Mouse (Mus musculus) B cell, adult 2 months (primary cell): ENCODE results near the gene Xrcc4.
"Not testable (repeated sequence)": the region's sequence is repeated elsewhere in the genome, so short reads cannot be mapped to it uniquely, and the experiment has no call there.

Experiments used
- DNase-seq, 2 experiments: peaks; one replicate each; pipeline ENCODE4 v3.0.0; 2022

Gene Xrcc4

DNA sequence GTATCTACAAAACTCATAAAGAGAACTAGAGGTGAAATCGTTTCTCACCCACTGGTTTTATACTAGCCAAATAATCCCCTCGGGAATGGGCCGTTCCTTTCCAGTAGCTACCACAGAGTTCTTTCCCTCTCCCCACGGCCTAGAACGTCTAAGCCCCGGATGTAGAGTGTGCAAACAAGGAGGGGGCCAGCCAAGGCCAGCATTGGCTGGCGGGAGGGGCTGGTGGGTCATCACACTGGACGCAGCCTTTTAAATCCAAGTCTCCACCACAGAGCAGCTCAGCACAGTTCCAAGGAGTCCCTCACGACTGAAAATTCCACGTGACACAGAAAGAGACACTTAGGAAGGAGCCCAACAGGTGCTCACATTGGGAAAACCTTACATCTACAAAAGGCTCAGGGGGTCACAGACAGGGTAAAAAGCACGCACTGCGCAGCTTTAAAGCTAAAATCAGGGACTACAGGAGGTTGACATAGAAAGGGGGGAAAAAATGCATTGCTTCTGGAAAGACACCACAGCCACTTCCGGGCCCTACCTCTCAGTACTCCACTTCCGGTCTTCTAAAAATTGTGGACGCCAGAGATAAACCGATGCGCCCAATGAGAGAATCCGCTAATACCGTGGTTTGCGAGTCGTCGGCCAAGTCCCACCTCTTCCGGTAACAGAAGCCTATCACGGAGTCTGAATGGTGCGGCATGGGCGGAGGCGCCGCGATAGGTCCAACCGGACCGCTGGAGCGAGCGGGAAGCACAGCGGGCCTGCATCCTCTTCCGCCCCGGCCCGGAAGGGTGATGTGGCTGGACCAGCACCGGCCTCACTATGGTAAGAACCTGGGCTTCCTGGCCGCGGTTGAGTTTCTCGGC, at the start of gene Xrcc4, which contains the start of gene Tmem167:
Gene Xrcc4, minus strand, starts transcription at position 647 of the 863 bp plus-strand sequence.
Gene Tmem167, plus strand, starts transcription at position 162 of the 863 bp plus-strand sequence.
- DNase-seq = peak; percentile 91 to 92

DNA sequence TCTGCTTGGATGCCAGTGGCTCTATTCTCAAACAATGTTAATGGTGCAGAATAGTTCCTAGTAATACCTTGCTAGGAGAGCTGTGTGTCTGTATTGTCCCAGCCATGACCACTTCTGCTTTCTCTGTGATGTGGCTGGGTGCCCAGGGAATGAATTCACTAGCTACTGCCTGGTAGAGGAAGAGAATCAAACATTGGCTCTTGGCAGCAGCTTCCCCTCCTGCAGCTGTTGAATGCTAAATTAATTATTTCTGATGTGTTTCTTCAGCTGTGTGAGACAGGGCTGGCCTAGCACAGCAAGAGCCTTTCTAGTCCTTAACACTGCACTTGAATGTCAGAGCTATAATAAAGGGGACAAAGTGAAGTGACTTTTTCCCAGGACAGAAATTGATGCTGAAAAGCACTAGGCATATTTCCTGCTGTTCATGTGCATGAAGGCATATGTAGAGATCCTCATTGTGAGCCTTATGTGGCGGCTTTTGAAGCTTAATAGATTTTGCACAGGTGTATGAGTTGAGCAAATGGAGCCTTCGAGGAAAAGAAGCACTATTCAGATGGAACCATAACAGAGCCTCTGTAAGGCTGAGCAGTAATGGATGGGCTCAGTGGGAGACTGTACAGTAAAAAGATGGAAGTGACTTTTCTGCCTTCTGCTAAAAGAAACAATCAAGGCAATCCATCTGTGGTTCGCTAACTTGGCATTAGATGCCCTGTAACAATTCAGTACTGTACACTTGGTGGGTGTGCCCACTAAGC, 46.9 kb upstream of the Xrcc4 start:
- DNase-seq = no peak

DNA sequence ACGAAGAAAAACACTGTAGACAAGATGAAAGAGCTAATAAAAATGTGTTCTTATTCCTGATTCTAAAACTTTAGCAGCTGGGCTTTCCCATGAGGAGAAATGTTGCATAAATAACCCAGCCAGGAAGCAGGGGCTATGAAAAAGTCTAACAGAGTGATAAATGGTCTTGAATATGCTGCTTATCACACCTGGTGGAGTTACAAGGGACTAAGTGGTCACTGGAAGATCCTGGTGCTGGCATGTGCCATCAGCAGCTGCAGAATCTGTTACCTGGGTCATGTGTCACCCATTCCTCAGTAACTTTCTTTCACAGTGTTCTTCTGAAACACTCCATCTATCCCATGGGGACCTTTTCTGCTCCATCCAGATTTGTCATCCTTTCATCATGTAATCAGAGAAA, 22.3 kb upstream of the Xrcc4 start:
- no peak for DNase-seq

DNA sequence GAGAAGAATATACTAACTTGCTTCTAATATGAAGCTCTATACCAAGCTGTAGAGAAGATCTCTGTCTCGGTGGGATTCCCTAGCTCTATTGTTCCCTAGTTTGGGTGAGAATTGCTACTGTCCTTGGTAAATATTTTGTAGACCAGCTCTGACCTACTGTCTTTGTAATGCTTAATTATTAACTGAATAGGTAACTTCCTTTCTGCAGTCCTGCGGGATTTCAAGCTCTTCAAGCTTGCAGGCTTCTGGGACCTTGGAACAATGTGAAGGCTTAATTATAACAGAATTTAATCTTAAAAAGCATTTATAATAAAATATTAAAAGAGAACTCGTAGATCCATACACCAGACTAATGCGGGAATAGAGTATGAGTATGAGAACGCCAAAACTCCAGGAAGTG, 19.3 kb upstream of the Xrcc4 start:
- DNase-seq = not testable (repeated sequence)

DNA sequence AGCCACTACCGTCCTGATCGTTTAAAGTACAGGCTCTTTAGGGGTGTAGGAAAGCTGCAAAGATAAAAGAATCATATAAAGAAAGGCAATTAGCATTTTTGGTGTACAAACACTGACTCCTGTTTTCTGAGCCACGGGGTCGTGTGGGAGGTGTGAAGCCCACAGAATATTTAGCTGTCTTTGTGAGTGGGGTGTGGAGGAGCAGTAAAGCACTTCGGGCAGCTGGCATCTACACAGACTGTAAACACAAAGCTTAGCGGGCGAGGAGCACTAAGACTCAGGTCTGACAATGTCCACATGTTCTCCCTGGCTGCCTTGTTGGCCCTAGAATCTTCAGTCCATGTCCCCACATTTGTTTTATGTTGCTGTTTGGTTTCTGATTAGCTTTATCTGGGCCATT, 16.7 kb upstream of the Xrcc4 start:
- DNase-seq = no peak

DNA sequence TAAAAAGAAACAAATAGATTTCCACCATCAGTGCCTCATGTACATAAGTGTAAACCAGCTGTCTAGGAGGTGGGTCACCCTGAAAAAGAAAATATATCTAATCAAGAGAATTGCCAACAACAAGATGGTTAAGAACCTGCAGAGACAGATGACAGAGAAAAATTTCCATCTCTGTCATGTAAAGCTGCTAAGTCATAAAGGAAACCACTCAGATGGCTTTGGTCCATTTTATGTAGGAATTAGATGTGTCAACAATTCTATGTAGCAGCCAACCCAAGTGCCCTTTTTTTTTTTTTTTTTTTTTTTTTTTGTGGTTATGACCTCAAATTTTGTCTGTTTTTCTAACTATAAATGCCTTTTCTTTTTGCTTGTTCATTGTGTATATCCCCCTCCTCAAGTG, 12.1 kb upstream of the Xrcc4 start:
- no peak for DNase-seq

DNA sequence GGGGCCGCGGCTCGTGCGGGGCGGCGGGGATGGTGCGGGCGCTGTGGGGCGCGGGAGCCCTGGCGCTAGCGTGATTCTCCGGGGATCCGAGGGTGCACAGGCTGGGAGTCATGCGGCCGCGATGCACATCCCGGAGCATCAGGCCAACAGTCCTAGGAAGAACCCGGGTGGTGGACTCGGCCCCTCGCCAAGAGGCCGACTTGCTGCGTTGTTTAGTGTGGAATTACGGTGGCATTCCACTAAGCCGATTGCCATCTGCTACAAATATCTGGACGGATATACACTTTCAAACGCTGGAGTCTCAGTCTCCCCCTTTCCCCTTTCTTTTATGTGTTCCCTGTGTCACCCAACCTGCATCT, 396 bp upstream of the Xrcc4 start:
- DNase-seq = no peak

DNA sequence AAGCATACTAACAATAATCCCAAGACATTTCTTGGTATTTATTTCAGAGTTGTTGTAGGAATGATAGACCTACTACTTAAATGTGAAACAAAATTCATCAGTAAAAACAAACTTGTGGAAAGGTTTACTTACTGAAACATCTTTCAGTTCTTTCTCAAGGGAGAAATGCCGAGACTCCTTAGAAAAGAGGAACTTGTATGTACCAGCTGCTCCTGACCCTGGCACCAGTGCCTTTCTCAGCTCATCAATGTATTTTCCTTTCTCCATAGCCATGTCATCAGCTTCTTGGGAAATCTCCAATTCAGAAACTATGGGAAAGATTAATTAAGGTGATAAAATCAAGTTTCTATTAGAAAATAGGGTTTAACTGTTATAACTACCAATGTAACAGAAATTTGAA, 27.5 kb downstream of the Xrcc4 start:
- no peak for DNase-seq

DNA sequence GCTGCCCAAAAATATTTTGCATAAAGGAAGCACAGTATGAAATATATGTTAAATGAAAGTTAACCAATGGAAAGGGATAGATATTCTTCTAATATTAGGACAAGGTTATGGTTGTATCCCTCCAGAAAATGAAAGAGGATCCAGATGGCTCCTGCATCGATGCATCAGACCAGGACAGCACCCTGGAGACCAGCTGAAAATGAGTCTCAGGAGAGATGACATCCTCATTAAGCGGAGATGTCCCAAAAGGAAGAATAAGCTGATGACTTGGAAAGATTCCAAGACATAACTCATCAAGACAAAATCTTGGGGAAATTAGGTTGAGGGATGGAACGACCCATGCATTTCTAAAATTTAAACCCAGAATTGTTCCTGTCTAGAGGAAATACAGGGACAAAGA, 37.0 kb downstream of the Xrcc4 start:
- DNase-seq = no peak

DNA sequence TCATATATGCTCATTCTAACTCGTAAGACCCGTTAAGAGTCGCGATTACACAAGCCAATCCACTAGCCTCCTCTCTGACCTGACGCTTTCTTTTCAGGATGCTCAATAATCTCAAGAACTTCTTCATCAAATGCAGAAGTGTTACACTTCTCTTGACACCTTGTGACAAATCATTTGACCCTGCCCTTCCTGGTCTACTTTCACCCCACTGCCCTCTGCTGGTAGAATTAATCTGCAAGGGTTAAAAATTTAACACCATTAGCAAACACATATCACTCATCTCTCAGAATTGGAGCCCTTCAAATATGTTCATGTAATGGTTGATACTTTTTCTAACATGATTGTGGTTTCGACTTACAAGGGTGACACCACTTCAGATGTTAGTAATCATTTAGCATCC, 37.7 kb downstream of the Xrcc4 start:
- peak; percentile 26 to 36 for DNase-seq

DNA sequence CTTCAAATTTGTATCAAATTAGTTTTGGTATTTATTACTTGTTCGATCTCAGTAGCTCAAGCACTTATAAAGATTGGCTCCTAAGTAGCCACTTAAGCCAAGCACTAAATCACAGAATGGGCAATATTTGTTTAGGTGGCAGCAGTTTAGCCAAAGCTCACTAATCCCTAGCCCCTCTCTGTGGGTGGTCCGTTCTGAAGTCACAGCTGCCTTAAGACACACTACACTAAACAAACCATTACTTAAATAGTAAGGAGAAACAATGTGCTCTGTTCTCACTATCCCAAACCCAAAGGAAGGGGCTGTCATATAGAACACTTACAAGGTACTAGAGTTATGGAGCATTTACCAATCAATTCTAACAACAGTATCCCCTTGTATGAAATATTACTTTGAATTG, 49.8 kb downstream of the Xrcc4 start:
- no peak for DNase-seq

DNA sequence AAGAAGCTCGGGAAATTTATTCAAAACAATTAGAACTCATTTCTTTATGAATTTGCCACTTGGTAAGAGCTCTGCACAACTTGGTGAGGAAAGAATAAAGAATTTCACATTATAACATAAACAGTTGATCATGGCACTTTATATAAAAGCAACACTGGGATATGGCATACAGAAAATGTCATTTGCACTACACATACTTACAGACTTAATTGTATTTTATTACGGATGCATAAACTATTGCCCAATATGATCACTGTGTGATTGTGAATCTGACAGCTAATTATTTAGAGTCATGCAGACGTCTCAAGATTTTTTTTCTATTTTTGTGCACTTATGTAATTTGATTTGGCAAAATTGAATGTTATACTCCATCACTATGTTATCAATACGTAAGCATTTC, 56.4 kb downstream of the Xrcc4 start:
- DNase-seq = no peak

DNA sequence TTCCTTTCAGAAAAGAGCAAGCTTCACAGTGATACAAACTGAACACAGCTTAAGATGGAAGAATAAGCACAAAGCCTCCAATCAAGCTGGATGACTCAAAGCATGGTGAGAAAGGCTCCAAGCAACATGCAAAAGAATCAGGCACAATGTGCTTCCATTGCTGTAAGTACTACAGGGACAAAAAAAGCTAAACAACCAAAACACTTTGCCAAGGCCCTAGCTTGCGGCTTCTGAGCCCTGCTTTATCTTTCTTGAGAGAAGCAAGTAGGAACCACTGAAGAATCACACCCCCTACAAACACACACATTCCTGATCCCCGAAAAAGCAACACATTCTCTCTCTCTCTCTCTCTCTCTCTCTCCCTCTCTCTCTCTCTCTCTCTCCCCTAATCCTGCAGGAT, 56.9 kb downstream of the Xrcc4 start:
- no peak for DNase-seq

DNA sequence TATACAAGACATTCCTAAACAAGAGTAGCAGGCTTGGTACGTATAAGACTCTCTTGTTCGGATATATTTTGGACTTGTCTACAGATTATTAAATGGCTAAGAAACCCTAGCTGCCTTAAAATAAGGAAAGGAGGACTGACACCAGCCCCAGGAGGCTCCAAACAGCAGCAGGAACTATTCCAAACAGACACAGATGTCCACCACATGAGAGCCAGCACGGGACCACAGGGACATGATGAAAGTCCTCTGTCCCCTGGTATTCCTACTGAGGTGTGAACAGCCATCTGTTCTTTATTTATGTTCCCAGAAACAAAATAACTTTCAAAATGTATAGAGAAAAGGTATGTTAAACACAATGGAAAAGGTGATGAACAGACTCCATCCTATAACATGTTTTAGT, 58.5 kb downstream of the Xrcc4 start:
- no peak for DNase-seq

DNA sequence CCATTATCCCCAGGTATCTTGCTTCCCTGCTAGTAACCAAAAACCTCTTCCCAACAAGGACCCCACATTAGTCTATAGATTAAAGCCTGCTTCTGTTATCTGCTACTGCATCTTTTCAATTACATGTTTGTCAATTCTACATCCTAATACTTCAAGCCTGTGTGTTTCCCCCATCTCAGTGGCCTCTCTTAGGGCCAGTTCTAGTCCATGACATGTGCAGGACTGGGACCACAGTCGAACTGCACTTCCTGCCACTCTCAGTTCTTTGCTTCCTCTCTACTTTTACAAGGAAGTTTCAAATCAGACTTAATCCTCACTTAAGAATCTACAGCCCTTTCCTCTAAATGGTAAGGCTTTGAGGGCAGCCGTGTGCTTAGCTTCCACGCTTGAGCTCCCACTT, 76.8 kb downstream of the Xrcc4 start:
- no peak for DNase-seq

DNA sequence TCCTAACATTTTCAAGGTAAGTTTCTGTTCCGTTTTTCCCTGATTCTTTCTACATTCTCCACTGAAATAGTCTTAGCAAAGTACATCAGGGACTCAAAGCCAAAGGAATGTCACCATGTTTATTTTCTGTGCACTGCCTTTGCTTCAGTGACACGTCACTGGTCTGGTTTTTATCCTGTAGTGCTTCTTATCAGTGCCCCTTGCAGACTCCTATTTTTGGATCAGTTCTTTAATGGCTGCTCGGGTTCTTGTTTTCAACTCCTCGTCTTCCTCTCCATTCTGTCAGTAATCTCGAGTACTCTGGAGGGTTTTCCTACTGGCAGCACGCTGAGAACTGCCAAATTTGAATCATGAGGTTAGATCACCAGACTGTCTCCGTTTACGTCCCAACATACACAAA, 77.2 kb downstream of the Xrcc4 start:
- no peak for DNase-seq

DNA sequence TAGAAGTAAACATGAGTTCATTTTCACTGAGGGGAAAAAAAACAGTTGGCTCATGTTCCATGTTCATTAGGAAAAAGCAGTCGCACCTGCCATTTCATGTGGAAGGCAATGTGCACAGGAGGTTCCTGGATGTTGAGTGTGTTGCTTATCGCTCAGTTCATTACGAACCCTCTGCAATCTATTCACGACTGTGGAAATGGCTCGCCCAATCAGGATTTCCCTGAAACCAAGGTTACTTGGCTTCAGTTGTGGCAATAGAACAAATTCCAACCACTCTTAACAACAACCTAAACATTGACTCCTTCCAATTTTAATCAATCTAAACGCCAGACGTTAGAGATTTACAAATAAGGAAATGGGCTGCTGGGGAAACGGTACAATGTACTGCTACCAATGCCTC, 78.3 kb downstream of the Xrcc4 start:
- DNase-seq = no peak

DNA sequence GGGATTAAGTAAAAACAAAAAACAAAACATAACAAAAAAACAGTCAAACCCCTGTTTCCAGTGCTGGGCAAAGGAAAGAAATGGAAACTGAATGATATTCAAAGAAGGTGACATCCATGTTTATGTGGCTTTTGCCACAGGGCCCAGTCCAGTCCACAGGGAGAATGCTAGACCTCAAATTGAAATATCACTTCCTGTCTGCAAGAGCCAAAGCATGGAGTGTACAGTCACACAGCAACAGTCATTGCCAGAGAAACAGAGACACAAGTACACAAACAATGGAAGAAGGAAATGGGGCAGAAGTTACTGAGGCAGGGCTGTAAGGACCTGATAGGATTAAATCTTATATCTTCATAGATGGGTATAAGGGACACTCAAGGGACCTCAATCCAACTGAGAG, 79.6 kb downstream of the Xrcc4 start:
- no peak for DNase-seq

DNA sequence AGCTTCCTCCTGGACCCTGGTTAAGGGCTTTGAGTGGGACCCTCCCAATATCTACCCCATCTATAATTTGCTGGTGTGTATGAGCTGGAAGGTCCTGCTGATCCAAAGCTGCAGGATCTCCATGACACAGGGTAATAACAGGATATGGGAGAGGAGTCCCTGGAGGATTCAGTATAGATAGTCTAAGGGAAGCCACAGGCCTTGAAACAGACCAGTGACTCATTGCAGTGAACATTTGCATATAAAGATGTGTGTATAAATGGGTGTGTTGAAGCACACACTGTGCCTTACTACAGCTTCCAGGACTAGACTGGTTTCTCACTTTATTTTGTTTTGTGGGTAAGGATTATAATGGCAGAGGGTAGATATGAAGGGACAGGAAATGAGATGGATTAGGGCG, 83.8 kb downstream of the Xrcc4 start:
- DNase-seq = no peak

DNA sequence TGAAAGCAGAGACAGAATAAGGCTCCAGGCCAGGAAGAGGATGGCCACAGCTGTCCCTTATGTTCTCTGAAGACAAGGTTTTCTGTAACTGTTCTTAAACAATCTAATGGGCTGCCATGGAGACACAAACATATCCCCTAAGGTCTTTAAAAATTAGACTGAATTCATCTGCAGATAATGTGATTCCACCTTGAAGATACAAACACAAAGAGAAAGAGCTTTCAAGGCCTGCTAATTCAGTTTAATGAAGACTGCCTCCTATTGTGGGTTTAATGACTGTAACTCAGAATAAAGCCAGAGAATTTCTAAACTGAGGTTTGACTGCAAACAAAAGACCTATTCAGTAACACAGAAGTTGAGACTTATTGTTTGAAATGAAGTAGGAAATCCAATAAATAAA, 91.9 kb downstream of the Xrcc4 start:
- DNase-seq = no peak

DNA sequence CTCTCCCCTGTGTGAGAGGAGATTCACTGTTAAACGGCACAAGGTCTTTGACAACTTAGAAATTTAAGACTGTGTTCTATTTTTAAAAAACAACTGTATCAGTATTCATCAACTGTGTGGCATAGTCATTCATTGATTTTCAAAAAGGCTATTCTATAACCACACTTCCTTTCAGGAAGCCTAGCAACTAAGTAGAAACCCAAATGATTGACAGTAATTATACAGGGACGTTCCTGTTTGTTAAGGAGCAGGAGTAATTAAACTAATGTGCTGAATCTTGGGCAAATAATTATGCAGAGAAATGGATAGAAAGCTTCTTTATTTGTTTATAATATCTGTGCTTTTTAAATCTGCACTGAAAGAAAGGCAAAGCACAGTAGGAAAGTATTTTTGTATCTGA, 103.3 kb downstream of the Xrcc4 start:
- DNase-seq = no peak

DNA sequence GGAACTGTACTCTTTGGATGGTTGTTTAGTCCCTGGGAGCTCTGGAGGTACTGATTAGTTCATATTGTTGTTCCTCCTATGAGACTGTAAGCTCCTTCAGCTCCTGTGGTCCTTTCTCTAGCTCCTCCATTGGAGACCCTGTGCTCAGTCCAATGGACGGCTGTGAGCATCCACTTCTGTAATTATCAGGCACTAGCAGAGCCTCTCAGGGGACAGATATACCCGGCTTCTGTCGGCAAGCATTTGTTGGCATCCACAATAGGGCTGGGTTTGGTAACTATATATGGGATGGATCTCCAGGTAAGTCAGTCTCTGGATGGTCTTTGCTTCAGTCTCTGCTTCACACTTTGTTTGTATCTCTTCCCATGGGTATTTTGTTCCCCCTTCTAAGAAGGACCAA, 118.5 kb downstream of the Xrcc4 start:
- DNase-seq = no peak

DNA sequence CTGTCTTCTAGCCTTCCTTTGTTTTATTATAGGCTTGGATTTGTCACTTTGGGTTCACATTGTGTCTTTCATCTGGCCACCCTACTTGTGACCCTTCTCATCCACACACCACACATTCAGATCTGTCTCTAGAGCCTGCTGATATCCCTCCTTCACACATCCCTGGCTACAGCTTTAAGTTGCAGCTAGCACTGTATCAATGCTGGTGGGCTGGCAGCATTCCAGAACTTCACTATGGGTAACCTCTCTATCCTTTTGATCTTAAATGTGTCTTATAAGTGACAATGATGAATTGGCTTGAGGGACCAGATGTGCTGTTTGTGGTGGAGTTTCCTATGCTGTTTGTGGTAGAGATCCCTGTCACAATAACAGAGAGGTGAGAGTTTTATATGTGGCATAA, 120.7 kb downstream of the Xrcc4 start:
- DNase-seq = no peak

DNA sequence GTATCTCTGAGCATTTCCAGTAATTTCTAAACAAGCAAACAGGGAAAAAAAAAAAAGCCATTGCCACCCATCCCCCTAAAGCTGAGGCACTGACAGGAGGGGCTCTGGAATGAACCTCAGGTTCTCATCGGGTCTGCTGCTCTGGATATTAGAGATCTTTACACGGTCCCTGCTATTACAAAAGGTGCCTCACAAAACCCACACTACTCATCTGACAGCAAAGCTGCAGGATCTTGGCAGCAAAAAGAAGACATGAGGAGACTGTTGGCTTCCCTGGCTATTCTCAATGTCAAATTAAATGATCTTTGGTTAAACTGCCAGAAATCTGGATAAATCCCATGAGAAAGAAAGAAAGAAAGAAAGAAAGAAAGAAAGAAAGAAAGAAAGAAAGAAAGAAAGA, 145.1 kb downstream of the Xrcc4 start:
- no peak for DNase-seq

DNA sequence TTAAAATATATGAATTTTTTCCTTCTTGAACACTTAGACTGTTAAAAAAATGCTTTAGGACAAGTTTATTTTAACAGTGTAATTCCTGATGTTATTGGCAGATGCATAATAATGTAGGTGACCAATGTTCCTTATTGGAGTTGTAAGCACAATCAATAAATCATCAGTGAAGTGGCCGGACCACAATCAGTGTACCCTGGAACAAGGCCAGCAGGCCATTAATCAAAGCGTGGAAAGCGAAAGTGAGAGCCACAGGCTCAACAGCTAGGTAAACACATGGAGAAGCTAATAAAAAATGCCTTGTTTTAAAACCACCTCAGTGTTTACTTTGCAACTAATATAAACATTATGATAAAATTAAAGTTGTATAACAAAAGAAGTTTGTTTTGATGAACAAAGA, 159.9 kb downstream of the Xrcc4 start:
- peak in 1 of 2 experiments; percentile 2 for DNase-seq
